Mouse (Mus musculus): Measurements from ENCODE around the gene Tradd.

GRCm38 (mm10) chr8:105305211-105306145 lies 41.1 kb upstream of the Tradd start, which contains the start of gene Elmo3:
- TF ChIP-seq CTCF (IDR thresholded peaks at IDR 0.05; ENCODE audit: control insufficient read depth, insufficient read depth, insufficient replicate concordance, low read depth, low read length): 0 out of 2 replicates have a peak, but pooled peaks have one; percentile 21
- TF ChIP-seq POLR2A (IDR thresholded peaks at IDR 0.05; ENCODE audit: control insufficient read depth, low read depth, low read length): peak; percentile 55

Measured in testis, adult 2 months (tissue).